Mouse (Mus musculus): ENCODE measurements around the gene Coro7. TPM values are rescaled to one million over a fixed set of nuclear protein-coding genes. Genes with fewer than 3 reads are reported as not detected.

The Coro7 gene
- total RNA-seq, 4 experiments from 2014 or later = 23.1 to 41.9 (median 36.7) TPM

DNA sequence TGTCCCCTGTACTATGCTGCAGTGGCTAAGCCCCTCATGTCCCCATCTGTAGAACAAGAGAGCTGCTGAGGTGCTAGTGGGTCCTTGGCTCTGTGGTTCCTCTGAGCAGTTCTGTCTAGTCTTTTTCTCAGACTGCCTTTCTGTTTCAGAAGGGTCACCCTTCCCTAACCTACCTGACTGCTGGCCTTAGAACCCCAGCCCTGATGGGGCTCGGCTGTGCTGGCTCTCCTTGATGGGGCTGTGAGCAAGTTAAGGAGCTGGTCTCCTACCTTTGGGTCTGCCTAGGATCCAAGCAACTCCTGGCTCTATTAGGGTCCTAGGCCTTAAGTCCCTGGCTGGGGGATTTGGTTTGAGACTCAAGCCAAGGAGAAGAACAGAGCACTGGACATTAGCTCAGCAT lies 64.3 kb downstream of the Coro7 start:
- no peak for DNase-seq

DNA sequence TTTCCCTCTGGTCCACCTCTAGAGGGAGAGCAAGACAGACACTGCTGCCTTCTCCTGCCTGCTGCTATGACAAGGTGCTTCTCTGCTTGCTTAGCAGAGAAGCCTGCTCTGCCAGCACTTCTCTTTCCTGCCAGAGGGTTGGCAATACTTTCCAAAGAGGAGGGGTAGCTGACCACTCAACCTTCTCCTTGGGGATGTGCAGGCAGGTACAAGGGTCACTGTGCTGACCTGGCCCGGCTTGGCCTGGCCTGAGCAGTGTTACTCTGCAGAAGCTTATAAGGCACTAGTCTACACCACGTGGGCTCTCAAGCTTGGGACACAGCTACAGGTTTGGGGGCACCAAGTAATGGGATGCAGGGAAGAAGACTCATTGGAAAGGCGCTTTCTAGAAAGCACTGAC lies 64.9 kb downstream of the Coro7 start:
- DNase-seq = no peak

DNA sequence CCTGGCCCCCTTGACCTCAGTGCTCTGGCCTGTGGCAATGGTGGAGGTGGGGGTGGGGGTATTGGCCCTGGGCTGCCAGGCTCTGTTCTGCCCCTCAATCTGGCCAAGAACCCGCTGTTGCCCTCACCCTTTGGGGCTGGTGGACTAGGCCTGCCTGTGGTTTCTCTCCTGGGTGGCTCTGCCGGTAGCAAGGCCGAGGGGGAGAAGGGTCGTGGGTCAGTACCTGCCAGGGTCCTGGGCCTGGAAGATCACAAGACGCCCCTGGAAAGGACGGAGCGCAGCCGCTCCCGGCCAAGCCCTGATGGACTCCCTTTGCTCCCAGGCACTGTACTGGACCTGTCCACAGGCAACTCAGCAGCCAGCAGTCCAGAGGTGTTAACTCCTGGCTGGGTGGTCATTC lies 65.8 kb downstream of the Coro7 start:
- DNase-seq = no peak

DNA sequence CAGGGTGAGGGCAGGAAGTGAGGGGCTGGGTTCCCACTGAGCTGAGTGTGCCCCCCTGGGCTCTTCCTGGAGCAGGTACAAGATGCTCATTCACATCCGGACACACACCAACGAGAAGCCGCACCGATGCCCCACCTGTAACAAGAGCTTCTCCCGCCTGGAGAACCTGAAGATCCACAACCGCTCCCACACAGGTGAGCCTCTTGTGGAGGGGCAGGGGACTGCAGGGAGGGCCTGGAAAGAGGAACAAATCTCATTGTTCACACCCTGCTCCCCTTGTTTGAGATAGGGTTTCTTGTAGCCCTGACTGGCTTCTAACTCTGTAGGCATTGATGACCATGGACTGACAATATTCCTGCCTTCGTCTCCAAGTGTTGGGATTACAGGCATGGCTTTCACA lies 67.9 kb downstream of the Coro7 start:
- DNase-seq = no peak

DNA sequence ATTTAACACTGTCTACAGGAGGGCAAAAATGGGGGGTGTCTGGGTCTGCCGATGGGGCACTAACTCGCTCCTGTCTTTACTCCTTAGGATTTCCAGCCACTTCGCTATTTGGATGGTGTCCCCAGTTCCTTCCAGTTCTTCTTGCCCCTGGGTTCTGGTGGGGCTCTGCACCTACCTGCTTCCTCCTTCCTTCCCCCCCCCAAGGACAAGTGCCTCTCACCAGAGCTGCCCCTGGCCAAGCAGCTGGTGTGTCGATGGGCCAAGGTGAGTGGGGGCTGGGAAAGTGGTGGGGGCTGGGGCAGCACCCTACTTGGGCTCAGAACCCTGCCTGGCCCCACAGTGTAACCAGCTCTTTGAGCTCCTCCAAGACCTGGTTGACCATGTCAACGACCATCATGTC lies 68.4 kb downstream of the Coro7 start:
- DNase-seq = no peak

DNA sequence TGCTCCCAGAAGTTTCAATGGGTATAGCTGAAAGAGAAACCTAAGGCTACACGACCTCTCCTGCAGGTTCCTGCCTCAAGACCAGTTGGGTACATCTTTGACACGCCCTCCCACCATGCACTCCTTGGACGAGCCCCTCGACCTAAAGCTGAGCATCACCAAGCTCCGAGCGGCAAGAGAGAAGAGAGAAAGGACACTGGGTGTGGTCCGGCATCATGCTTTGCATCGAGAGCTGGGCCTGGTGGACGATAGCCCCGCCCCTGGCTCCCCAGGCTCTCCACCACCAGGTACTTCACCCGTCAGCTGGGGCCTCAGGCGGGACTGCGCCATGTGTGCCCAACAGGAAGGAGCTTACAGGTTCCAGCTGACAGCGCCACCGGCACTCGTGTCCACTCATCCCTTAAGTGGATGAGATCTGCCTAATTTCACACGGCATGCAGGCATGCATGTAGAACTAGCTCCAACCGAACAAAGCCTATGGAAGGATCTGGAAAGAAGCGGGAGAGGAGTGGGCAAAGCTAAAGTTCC lies 71.0 kb downstream of the Coro7 start:
- no peak for DNase-seq

DNA sequence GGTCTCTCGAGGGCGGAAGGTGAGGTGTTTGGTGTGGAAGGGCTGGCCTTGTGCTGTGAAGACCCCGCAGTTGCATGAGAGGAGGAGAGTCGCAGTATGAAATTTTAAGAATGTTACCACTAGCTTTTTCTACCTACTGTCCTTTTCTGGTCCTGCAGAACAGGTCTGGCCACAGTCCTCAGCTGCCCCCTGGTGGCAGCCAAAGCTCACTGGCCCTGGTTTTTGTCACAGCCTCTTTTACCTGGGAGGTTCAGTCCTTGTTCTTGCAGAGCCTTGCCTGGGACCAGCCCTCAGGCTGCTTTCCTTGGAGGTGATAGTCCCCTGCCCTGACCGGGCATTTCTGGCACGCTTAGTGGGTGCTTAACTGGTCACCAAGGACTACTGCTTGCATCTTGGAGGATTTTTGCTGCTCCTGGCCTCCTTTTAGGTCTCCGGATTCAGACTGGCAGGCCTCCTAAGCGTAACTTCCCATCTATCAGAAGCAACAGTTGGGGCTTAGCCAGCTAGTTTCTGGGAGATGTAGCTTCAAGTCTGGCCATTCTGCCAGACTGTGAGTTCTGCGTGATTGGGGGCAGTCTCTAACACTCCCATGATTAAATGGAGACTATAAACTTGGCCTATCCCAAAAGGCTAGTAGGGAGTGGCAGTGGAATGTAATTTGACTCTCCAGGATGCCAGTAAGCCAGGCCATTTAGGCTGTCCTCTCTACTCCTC lies 71.6 kb downstream of the Coro7 start:
- DNase-seq = peak; percentile 73

DNA sequence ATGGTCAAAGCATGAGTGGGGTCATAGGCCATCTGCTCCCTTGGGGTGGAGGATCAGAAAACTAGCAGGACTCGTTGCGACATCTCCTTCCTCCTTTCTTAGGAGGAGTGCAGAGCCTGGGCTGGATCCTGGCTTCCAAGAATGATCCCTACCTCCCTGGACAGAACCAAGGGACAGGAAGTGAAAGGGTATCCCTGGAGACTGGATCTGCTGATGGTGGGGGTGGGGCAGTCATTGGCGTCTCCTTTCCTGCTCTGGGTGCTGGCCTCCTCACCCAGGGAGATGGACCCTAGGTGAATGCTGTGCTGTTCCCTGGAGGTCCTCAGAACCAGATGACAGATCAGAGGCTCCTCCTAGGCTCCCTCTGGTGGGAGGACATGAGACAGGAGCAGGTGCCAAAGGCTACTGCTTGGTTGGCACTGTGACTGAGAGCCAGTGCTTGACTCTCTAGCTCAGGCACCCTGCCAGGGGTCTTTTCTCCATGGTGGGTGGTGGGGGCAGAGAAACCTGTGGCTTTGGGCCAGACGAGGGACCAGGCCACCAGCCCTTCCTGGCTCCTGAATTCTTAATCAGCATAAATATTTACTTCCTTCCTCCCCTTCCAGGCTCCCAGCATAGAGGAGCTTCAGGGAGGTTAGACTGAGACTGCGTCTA lies 73.0 kb downstream of the Coro7 start:
- no peak for DNase-seq

DNA sequence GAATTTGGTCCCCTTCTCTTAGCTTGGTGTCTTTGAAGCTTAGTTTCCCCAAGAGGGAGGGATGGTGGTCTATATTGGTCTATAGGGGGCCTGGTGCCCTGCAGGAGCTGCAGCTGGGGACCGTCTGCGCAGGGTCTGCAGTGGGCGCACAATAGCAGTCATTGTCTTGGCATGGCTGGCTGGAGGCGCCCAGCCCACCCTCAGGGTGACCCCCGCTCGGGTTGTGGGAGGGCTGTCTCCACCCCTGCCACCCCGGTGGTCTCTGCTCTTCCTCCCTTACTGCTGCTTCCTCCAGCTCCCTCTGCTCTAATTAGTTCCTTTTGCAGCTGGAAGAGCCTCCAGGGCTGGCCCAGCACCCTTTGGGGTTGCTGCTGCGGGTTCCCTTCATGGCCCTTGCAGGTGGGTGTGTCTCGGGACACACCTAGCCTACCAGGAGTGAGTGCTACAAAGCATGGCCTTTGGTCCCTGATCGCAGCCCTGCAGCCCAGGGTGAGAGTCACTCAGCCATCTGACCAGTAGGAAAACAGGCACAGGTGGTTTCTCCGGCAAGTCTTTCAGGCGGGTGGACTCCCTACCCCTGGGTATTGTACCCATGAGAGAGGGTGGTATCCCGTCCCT lies 74.0 kb downstream of the Coro7 start:
- DNase-seq = no peak

DNA sequence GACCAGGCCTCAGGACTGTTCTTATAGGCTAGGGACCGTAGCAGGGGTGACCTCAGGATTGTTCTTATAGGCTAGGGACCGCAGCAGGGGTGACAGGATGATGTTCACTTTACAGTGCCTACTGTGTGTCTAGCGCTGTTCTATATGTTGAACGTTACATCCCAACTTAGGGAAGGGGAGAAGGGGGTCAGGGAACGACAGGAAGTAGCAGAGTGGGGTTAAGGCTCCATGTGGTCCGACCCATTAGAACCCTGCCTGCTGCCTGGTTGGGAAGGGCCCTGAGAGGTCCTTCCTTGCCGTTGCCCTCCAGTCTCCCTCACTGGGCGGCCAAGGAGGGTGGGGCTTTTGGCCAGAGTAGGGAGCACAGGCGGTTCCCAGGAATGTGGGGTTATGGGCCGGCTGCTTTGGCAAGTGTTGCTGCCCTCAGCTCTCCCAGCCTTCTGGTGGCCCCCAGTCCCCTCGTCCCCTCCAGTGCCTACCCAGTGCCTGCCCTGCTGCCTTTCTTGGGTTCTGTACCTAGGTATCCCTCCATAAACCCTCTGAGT lies 75.2 kb downstream of the Coro7 start:
- no peak for DNase-seq

DNA sequence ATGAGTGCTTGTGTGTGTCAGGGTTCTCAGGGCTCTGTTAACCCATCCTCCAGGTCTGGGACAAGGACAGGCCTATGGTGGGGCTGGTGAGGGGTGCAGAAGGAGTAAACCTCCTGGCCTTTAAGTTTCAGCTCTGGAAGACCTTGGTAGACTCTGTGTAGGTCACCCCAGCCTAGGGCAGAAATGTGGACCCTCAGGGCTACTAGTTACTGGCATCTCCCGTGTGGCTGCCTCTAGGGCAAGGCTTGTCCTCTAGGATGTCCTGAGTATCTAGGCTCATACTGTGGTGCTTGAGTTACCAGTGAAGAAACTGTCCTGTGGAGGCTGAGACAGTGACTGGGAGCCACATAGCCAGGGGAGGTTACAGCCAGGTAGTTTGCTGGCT lies 76.1 kb downstream of the Coro7 start:
- no peak for DNase-seq

DNA sequence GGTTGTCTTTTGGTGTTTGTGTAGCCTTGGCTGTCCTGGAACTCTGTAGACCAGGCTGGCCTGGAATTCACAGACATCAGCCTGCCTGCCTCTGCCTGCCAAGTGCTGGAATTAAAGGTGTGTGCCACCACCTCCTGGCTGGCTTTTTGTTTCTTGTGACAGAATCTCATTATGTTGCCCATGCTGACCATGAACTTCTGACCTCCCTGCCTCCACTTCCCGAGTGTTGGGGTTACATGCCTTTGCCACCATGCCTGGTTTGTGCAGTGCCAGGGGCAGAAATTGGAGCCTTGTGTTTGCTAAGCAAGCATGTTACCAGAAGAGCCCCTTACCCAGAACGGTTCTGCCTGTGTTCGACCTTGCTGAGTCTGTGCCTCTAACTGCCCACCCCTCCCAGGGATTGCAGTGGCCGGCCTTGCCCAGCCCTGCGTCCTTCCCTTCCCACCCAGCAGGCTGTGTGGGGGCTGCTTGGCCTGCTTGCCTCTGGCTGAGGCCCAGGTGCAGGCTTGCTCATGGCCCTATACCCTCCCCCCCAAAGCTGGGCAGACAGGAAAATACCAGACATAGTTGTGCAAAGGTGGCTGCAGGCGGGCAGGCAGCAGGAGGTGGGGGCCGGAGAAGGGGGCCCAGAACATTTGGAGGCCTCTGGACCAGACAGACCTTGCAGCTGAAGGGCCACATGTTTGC lies 76.7 kb downstream of the Coro7 start:
- DNase-seq = peak; percentile 18

DNA sequence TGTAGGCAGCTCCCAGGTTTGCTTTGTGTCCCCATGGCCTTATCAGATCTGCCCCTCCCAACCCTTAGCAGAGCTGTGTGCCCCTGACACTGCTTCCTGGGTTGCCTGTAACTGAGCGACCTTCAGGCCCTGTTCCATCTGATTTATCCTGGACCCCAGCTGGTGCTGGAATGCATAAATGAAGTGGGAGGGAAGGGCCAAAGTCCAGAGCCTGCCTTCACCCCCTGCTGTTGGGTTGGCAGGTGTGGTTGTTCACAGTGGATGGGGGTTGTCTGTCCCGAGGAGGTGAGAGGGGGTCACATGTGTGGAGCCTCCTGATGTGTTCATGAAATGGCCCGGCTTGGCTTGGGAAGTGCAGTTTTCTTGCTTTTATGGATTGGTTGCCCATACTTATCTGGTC lies 77.4 kb downstream of the Coro7 start:
- no peak for DNase-seq

DNA sequence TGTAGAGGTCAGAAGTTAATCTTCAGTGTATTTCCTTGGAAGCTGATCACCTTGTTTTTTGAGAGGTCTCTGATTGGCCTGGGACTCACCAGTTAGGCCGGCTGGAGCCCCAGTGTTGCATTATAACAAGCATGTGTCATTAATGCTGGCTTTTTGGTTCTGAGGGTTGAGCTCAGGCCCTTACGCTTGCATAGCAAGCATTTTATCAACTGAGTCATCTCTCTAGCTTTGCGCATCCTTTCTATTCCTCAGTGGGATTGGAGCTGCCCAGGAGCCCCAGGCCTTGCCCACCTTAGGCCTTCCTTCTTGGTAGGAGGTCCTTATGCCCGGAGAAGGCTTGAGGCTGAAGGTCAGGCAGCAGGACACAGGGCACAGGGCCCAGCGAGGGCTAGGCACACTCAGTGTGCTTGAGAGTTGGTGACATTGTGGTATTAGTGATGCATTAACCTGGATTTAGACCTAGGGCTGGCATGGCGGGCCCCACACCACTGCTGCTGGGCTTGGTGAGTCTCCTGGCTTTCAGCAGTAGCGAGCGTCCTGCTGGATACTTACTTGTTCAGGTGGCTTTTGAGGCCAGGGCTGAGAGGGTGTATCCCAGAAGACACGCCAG lies 78.8 kb downstream of the Coro7 start:
- DNase-seq = no peak

DNA sequence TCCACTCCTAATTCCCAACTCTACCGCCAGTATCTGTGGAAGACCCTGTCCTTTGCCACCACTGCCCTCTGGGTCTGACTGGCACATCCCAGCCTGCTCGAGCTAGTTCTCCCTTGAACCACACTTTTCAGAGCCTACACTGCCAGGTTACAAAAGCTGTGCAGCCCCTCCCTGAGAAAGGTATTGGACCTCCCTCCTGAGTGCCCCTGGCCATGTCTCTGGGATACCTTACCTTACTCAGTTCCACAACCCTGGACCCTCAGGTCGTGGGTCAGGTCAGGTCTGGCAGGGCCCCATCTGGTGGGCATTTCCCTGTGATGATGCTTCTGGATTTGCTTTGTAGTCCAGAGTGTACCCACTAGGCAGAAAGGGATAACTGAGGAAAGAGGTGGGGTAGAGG lies 80.0 kb downstream of the Coro7 start:
- DNase-seq = no peak

DNA sequence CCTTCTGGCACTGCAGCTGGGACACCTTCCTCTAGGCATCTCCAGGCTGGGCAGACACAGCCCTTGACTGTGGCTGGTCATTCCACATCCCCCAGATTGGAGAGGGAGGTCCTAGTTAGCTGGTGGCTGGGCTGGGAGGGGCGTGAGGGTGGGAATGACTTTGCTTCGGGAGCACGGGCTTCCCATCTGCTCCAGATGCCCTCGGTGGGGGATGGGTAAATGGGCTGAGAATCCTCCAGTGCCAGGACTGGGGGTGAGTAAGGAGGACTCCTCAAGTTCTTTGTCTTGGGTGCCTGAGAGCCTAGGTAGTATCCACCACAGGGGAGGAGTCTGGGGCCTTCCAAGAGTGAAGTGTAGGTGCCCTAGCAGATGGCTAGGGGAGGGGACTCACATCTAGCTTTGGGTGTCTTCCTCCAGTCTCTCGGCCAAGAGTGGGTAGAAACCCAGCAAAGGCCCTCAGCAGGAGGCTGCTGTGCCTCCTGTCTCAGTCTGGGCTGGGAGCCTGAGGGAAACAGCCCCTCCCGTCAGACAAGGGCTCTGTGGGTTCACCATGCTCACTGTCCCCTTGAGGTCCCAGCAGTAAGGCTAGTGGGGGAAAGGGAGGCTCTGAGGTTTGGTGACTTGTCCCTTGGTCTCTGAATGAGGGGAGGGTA lies 80.6 kb downstream of the Coro7 start:
- no peak for DNase-seq

DNA sequence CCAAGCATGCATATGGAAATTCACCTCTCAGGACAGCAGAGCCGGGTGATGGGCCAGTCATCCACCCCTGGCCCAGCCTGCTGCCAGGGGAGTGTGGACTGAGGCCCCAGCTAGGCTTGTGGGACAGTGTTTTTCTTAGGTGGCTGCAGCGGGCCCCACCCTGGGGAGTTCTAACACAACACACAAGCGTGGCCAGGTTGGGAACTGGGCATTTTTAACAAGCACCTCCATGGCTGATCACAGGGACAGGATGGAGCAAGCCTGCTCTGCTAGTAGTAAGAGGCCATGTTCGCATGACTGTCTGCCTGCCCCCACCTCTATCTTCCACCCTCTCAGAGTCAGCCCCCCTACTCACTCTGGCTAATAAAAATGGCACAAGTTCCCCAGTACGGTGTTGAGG lies 81.5 kb downstream of the Coro7 start:
- DNase-seq = no peak

DNA sequence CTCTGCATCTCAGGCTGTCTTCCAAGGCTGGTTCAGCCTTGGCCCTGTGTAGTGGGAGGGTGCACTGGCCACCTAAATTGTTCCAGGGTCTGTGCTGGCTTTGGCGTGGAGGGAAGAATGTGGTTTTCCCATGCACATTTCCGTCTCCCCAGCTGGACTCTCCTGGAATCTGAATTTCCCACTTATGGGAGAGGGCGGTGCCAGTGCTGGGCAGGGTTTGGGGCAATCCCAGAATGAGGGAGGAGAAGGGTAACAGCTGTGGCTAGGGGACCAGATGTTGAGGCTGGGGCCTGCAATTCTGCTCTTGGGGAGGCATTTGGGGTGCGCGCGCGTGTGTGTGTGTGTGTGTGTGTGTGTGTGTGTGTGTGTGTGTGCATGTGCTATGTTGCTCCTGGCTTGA lies 82.3 kb downstream of the Coro7 start:
- DNase-seq = no peak

DNA sequence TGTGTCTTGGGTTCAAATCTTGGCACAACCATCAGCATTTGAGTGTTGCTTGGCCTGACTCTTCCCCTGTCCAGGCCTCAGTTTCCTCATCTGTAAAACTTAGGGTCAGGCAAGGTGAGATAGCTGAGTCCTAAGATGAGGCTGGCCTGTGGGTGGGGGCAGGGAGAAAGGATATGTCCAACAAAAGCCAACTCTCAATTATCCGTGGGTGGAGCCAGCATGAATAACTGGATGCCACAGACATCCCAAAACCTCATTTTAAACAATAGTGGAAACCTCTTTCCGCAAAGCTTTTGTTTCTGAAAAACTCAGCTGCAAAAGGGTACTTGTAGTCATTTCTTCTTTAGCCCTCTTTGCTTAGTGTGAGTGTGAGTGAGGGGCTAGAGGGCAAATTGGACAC lies 82.7 kb downstream of the Coro7 start:
- no peak for DNase-seq

DNA sequence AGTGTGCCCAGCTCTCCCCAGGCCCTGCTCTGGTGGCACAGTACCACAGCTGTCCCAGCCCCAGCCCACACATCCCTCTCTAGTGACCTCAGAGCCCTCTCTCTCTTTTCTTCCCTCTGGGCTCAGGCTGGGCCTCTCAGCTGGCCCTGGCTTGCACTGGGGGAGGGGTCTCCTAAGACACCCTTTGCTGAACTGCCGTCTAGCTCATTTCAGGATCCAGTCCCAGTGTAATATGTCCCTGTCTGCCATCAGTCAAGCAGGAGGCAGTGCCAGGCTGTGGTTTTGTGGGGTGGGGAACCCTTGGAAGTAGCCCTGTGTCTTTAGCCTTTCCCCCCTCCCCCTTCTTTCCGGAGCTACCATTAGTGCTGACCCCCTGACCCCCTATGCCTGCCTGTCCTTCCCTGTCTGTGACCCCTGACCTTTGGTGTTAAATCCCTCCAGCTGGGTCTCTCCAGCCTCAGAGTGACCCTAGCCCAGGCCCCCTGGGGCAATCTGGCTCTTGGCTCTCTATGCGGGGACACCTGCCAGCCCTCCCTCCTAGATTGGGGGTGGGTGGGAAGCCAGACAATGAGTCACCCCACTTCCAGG lies 83.3 kb downstream of the Coro7 start:
- DNase-seq = no peak

DNA sequence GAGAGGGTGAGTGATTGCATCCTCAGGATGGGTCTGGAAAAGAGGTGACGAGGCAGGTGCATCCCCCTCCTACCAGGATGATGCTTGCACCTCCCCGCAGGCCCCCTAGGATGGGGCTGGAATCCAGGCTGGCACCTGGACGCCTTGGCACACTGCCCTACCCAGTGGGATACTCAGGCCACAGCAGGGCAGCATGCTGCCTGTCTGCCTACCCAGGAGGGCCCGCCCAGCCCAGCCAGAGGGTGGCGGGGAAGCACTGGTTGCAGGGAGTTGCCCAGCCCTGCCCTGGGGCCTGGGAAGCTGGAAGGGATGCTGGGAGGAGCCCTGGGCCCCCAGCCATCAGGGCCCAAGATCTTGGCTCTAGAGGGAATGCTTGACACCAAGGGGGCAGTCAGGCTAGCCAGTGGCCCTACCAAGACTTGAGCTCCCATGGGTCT lies 84.0 kb downstream of the Coro7 start:
- no peak for DNase-seq
